Mouse (Mus musculus): ENCODE data around the gene Mthfd1.

DNA sequence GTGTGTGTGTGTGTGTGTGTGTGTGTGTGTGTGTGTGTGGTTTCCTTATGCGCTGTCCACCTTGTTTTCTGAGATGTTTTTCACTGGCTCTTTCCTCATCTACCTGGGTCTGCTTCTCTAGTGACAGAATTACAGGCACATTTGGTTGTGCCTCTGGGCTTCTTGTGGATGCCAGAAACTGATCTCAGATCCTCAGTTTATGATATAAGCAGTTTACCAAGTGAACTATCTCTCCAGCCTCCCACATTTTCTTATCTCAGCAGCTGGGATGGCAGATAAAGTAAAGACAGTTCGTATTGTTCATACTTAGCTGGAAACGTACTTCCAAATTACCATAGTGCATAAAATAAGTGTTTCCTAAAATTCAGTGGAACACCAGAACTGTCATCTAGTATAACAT lies 14.0 kb upstream of the Mthfd1 start:
- TF ChIP-seq CTCF (conservative IDR thresholded peaks at IDR 0.05 in 1 of 2, IDR thresholded peaks at IDR 0.05 in 1 of 2; ENCODE audit: low read depth in 2 of 2, low read length in 2 of 2), result no peak
- no peak for TF ChIP-seq POLR2A (IDR thresholded peaks at IDR 0.05; ENCODE audit: low read depth, low read length)
- no peak for TF ChIP-seq UBTF (IDR thresholded peaks at IDR 0.05; ENCODE audit: low read depth, low read length)
- no peak for TF ChIP-seq NRF1 (IDR thresholded peaks at IDR 0.05; ENCODE audit: low read depth, low read length)
- TF ChIP-seq EP300 (IDR thresholded peaks at IDR 0.05; ENCODE audit: low read length), result no peak
- TF ChIP-seq MEF2A (IDR thresholded peaks at IDR 0.05; ENCODE audit: borderline replicate concordance, low read depth, low read length), result no peak
- no peak for TF ChIP-seq JUND (conservative IDR thresholded peaks at IDR 0.05; ENCODE audit: low read depth, low read length)
- TF ChIP-seq NELFE (IDR thresholded peaks at IDR 0.05; ENCODE audit: low read depth, low read length), result no peak
- no peak for TF ChIP-seq MAFK (IDR thresholded peaks at IDR 0.05; ENCODE audit: insufficient replicate concordance, low read length)
- TF ChIP-seq ETS1 (conservative IDR thresholded peaks at IDR 0.05; ENCODE audit: low read depth, low read length), result no peak
- TF ChIP-seq TCF12 (IDR thresholded peaks at IDR 0.05; ENCODE audit: low read depth, low read length), result no peak
- TF ChIP-seq POLR2AphosphoS2 (IDR thresholded peaks at IDR 0.05; ENCODE audit: low read depth, low read length), result no peak

All from CH12.LX (cell line).